Mouse (Mus musculus): Measurements from ENCODE around the gene Krtap12-1.

GRCm38 (mm10) chr10:77687021-77687420 lies 33.4 kb upstream of the Krtap12-1 start:
- no peak for TF ChIP-seq CTCF (conservative IDR thresholded peaks at IDR 0.05; ENCODE audit: low read length)
- no peak for TF ChIP-seq POU5F1 (IDR thresholded peaks at IDR 0.05; ENCODE audit: borderline replicate concordance, low read length)
- TF ChIP-seq NANOG (IDR thresholded peaks at IDR 0.05; ENCODE audit: borderline replicate concordance, low read length) = no peak
